Mouse (Mus musculus): ENCODE results near the gene Prss58. TPM values are rescaled to one million over a fixed set of nuclear protein-coding genes. Genes with fewer than 3 reads are reported as not detected.

Prss58 gene
- not detected for total RNA-seq (2021)
- long read RNA-seq, experiment 1 = 0 reads
- long read RNA-seq, experiment 2 = 0 reads

- intact Hi-C loops (cut with DNase I) = no loop called here
These were observed at the start of gene Prss58 for GRCm38 (mm10) chr6:40900287-40900686. Gene Prss58, minus strand, starts transcription at chr6:40900387.

GRCm38 (mm10) chr6:40940457-40940856 lies 40.3 kb upstream of the Prss58 start, which contains the start of gene 1700074P13Rik:
Gene 1700074P13Rik, minus strand, starts transcription at chr6:40940557.
- no peak for DNase-seq
- intact Hi-C loops (cut with DNase I) = no loop called here

More at GRCm38 (mm10) chr6:40900287-40900686, at the start of gene Prss58:
- no peak for DNase-seq

GRCm38 (mm10) chr6:40919954-40920353 lies 19.8 kb upstream of the Prss58 start:
- DNase-seq = no peak
- intact Hi-C loops (cut with DNase I) = no loop called here

- intact Hi-C loops (cut with DNase I) = no loop called here
These were observed 5.5 kb downstream of the Prss58 start for GRCm38 (mm10) chr6:40894716-40895115.

GRCm38 (mm10) chr6:40893577-40893976 lies 6.6 kb downstream of the Prss58 start:
- DNase-seq = no peak
- intact Hi-C loops (cut with DNase I) = no loop called here

More at GRCm38 (mm10) chr6:40894716-40895115, 5.5 kb downstream of the Prss58 start:
- DNase-seq = no peak

- intact Hi-C loops (cut with DNase I) = no loop called here
- no peak for DNase-seq
These were observed 8.4 kb downstream of the Prss58 start for GRCm38 (mm10) chr6:40891754-40892153.

- no peak for DNase-seq
These were observed 9.2 kb downstream of the Prss58 start for GRCm38 (mm10) chr6:40890973-40891372.

GRCm38 (mm10) chr6:40887394-40887793 lies 12.8 kb downstream of the Prss58 start, which contains the start of gene Moxd2:
Gene Moxd2, minus strand, starts transcription at chr6:40887494.
- intact Hi-C loops (cut with DNase I) = no loop called here
- no peak for DNase-seq

More at GRCm38 (mm10) chr6:40890973-40891372, 9.2 kb downstream of the Prss58 start:
- intact Hi-C loops (cut with DNase I) = no loop called here

- no peak for DNase-seq
- intact Hi-C loops (cut with DNase I) = no loop called here
These were observed 54.9 kb downstream of the Prss58 start for GRCm38 (mm10) chr6:40845283-40845682.

Other genes with a start within 250 kb of the Prss58 start
- not detected for gene Moxd2, start 12.9 kb downstream of the Prss58 start, total RNA-seq (2021)
- gene 1700074P13Rik, start 40.2 kb upstream of the Prss58 start, total RNA-seq (2021) = not detected
- not detected for gene Gm4744, start 51.5 kb upstream of the Prss58 start, total RNA-seq (2021)
- gene 1810009J06Rik, start 64.4 kb upstream of the Prss58 start, total RNA-seq (2021) = not detected
- not detected for gene Gm2663, start 99.1 kb upstream of the Prss58 start, total RNA-seq (2021)
- not detected for gene 2210010C04Rik, start 135.1 kb upstream of the Prss58 start, total RNA-seq (2021)